8 mouse cellular contexts compared by ENCODE assay signal in genomic region chr4:134534932-134535786, GRCm38 (mm10). TPM values are rescaled to one million over a fixed set of nuclear protein-coding genes. Genes with fewer than 3 reads are reported as not detected.
DNase-seq lines count a peak whose midpoint lies in the region; ATAC-seq and TF ChIP-seq lines count a peak whose summit lies in the region.

Gene Mtfr1l (minus strand): TSS chr4:134535387.

- peak within 1 kb of the TSS; percentile 81 for H3K27ac ChIP-seq in ES-Bruce4 (ENCODE audit: insufficient read depth, low read length)
- H3K27ac ChIP-seq in forebrain, embryonic 13.5 days: peak within 1 kb of the TSS; percentile 76
- peak within 1 kb of the TSS; percentile 93 for H3K27ac ChIP-seq in liver, postnatal 0 days (ENCODE audit: low read depth)
- peak within 1 kb of the TSS; percentile 76 for H3K27ac ChIP-seq in neural tube, embryonic 14.5 days (ENCODE audit: low read depth, low read length)

- no peak for TF ChIP-seq EP300 in ES-Bruce4 (IDR thresholded peaks at IDR 0.05; ENCODE audit: insufficient read depth, low read depth, low read length)
- TF ChIP-seq EP300 in liver, postnatal 0 days (IDR thresholded peaks at IDR 0.05; ENCODE audit: low read depth): no peak

- H3K9me3 ChIP-seq in ES-Bruce4 (replicated peaks; ENCODE audit: control insufficient read depth, insufficient read depth, low read length, poor library complexity, severe bottlenecking): no peaks in the 10 kb centered on the region
- H3K9me3 ChIP-seq in forebrain, embryonic 13.5 days (replicated peaks): no peaks in the 10 kb centered on the region
- no peaks in the 10 kb centered on the region for H3K9me3 ChIP-seq in liver, postnatal 0 days (ENCODE audit: low read length)
- no peaks in the 10 kb centered on the region for H3K9me3 ChIP-seq in neural tube, embryonic 14.5 days (ENCODE audit: control insufficient read depth, low read length)

- peak; percentile 94 for ATAC-seq in cerebellum, adult (ENCODE audit: insufficient number of reproducible peaks, low FRiP score, low TSS enrichment)
- ATAC-seq in forebrain, embryonic 13.5 days: peak; percentile 97
- ATAC-seq in liver, postnatal 0 days: peak; percentile 96
- ATAC-seq in neural tube, embryonic 14.5 days (ENCODE audit: low read depth): peak; percentile 97

- intact Hi-C loops in heart, postnatal 10 days (cut with DNase I): no loop called here

- TF ChIP-seq POLR2A in ES-Bruce4 (IDR thresholded peaks at IDR 0.05; ENCODE audit: insufficient read depth, low read length): peak; percentile 77

- under 1% methylated on average over 65 of the region's 71 CpGs for whole genome bisulfite sequencing in forebrain, embryonic 13.5 days
- under 1% methylated on average over 62 of the region's 71 CpGs for WGBS in large intestine, adult 2 months
- WGBS in liver, postnatal 0 days (ENCODE audit: insufficient replicate concordance): under 1% methylated on average over 69 of the region's 71 CpGs
- under 1% methylated on average over 69 of the region's 71 CpGs for WGBS in neural tube, embryonic 14.5 days

- H3K4me3 ChIP-seq in ES-Bruce4 (ENCODE audit: low read depth, low read length): peak within 1 kb of the TSS; percentile 78
- peak within 1 kb of the TSS; percentile 96 for H3K4me3 ChIP-seq in forebrain, embryonic 13.5 days
- peak within 1 kb of the TSS; percentile 93 for H3K4me3 ChIP-seq in liver, postnatal 0 days (ENCODE audit: low read depth, low read length)
- H3K4me3 ChIP-seq in neural tube, embryonic 14.5 days (ENCODE audit: low read depth, low read length): peak within 1 kb of the TSS; percentile 98

- TF ChIP-seq CTCF in ES-Bruce4 (IDR thresholded peaks at IDR 0.05; ENCODE audit: low read depth, low read length): no peak
- no peak for TF ChIP-seq CTCF in liver, postnatal 0 days (IDR thresholded peaks at IDR 0.05; ENCODE audit: low read depth)

- peak within 1 kb of the TSS; percentile 98 for H3K4me2 ChIP-seq in forebrain, embryonic 13.5 days
- peak within 1 kb of the TSS; percentile 100 for H3K4me2 ChIP-seq in liver, postnatal 0 days (ENCODE audit: low read depth, low read length)
- H3K4me2 ChIP-seq in neural tube, embryonic 14.5 days (ENCODE audit: low read depth, low read length): peak within 1 kb of the TSS; percentile 83

- H3K36me3 ChIP-seq in ES-Bruce4 (ENCODE audit: control insufficient read depth, insufficient read depth, low read length, poor library complexity, severe bottlenecking): peaks cover 11% of the 10 kb centered on the region
- H3K36me3 ChIP-seq in forebrain, embryonic 13.5 days (ENCODE audit: poor library complexity, severe bottlenecking): peaks cover 39% of the 10 kb centered on the region
- peaks cover 20% of the 10 kb centered on the region for H3K36me3 ChIP-seq in liver, postnatal 0 days (replicated peaks; ENCODE audit: insufficient read depth, low read length)
- H3K36me3 ChIP-seq in neural tube, embryonic 14.5 days (ENCODE audit: control insufficient read depth, insufficient read depth, low read length): peaks cover 26% of the 10 kb centered on the region

- DNase-seq in heart, postnatal 10 days: peak; percentile 98 to 99
- DNase-seq in large intestine, adult 2 months (ENCODE audit: low read depth, low spot score): peak; percentile 84
- peak; percentile 99 for DNase-seq in liver, postnatal 0 days
- DNase-seq in testis, postnatal 10 days (ENCODE audit: low spot score): peak; percentile 98

- H3K9ac ChIP-seq in ES-Bruce4 (ENCODE audit: low read depth, poor library complexity, severe bottlenecking): peak within 1 kb of the TSS; percentile 80
- peak within 1 kb of the TSS; percentile 84 for H3K9ac ChIP-seq in forebrain, embryonic 13.5 days
- H3K9ac ChIP-seq in liver, postnatal 0 days (replicated peaks): peak within 1 kb of the TSS; percentile 92
- peak within 1 kb of the TSS; percentile 78 for H3K9ac ChIP-seq in neural tube, embryonic 14.5 days (replicated peaks; ENCODE audit: low read depth, low read length)

- no peaks in the 10 kb centered on the region for H3K4me1 ChIP-seq in ES-Bruce4 (ENCODE audit: control insufficient read depth, insufficient read depth, low read length)
- H3K4me1 ChIP-seq in forebrain, embryonic 13.5 days: peaks cover 30% of the 10 kb centered on the region
- H3K4me1 ChIP-seq in liver, postnatal 0 days (ENCODE audit: insufficient read depth): peaks cover 28% of the 10 kb centered on the region
- peaks cover 16% of the 10 kb centered on the region for H3K4me1 ChIP-seq in neural tube, embryonic 14.5 days (ENCODE audit: control insufficient read depth, insufficient read depth, low read length)

- H3K27me3 ChIP-seq in ES-Bruce4 (ENCODE audit: control insufficient read depth, insufficient read depth, low read length, poor library complexity, severe bottlenecking): no peaks in the 10 kb centered on the region
- no peaks in the 10 kb centered on the region for H3K27me3 ChIP-seq in forebrain, embryonic 13.5 days
- no peaks in the 10 kb centered on the region for H3K27me3 ChIP-seq in liver, postnatal 0 days (ENCODE audit: insufficient read depth, low read length)
- H3K27me3 ChIP-seq in neural tube, embryonic 14.5 days (ENCODE audit: control insufficient read depth, insufficient read depth, low read length): no peaks in the 10 kb centered on the region

RNA-seq across cellular contexts. Expression of gene Mtfr1l, which starts in this region (rescaled TPM):
- polyA plus RNA-seq in ES-Bruce4 (2011; ENCODE audit: insufficient read depth, insufficient read length, low read depth, missing spikeins): 50.5 and 51.9 TPM in 2 replicates
- 132 and 139 TPM in 2 replicates for polyA plus RNA-seq in forebrain, embryonic 13.5 days (2015; fragmentation: Nextera tagmentation; extraction: Ambion mirVana)
- 100 to 1,000 TPM; 159 to 165 TPM for total RNA-seq in heart, postnatal 10 days (2021)
- 56.1 and 82.9 TPM in 2 replicates for polyA plus RNA-seq in large intestine, adult 2 months (2012; rRNA removed)
- 56.9 and 60.3 TPM in 2 replicates for polyA plus RNA-seq in liver, postnatal 0 days (2015; fragmentation: Nextera tagmentation; extraction: Ambion mirVana)
- 195 and 199 TPM in 2 replicates for polyA plus RNA-seq in neural tube, embryonic 14.5 days (2014; fragmentation: Nextera tagmentation; extraction: Ambion mirVana)

Comparison
In these comparisons a context has a peak if more than half of its experiments do, and no peak if none do; other contexts are left out.
1. Peak in every context shown above with its lines: DNase-seq, ATAC-seq, H3K4me3 ChIP-seq and H3K27ac ChIP-seq.